Mouse (Mus musculus): ENCODE results near the gene Zfp335. TPM values are rescaled to one million over a fixed set of nuclear protein-coding genes. Genes with fewer than 3 reads are reported as not detected.
A peak's percentile ranks its signal among the peaks of the same experiment; 100 is the strongest.

Zfp335 gene
- 5.9 and 10.9 TPM in 2 replicates for polyA plus RNA-seq (2015; fragmentation: Nextera tagmentation; extraction: Ambion mirVana)

DNA sequence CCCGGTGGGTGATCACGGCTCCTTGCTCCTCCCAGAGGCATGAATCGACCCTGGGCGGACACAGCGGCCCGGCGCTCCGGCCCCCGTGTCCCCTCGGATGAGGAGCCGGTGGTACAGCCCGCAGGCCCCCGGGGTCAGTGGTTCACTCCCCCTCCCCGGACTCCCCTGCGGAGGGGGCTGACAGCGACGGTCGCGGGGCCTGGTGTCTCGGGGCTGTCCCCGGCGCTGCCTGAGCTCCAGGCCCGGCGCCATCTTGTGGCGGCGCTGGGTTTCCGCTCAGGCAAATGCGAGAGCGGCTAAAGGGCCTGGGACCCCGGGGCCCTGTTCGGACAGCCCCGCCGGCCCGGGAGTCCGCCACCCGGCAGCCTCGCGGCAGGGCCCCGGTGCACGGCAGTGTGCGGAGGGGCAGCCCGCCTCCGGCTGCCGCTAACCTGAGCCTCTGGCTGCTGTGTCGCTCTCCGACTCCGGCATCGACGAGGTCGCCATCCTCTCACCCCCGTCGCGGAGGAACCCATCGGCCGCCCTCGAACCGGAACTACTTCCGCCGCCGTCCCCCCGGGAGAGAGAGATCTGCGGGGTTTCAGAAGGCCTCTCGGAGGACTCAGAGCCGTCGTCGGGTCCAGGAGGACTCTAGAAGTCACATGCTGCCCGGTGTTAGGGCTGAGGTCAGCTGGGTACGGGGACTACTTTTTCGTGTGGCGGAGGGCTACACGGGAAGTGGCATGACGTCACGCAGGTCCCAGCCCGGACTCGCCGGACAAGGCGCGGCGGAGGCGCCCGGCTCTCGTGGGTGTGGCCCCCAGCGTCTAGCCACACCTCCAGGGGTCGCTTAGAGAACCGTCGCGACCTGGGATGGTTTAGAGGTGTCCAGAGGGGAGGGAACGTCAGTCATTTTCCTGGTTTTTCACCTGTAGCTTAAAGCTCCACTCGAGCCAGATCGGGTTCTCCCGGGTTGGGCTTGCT lies at the start of gene Zfp335:
Zfp335 (minus strand) TSS at position 672 of the 963 bp plus-strand sequence.
- Histone ChIP-seq H3K9me3 (replicated peaks) (0 out of 2 replicates have a peak, but pooled peaks cover under 1% of the 10 kb centered on the region), H3K27ac (peak within 1 kb of the TSS; percentile 98), H3K36me3 (peaks cover 30% of the 10 kb centered on the region), H3K27me3 (no peaks in the 10 kb centered on the region), H3K9ac (peak within 1 kb of the TSS; percentile 78), H3K4me1 (replicated peaks) (peaks cover 27% of the 10 kb centered on the region), H3K4me2 (peak within 1 kb of the TSS; percentile 82), H3K4me3 (peak within 1 kb of the TSS; percentile 71)
- WGBS = under 1% methylated on average over 91 of the region's 91 CpGs
- peak; percentile 91 for ATAC-seq (replicated peaks; ENCODE audit: insufficient number of reproducible peaks, insufficient read depth, low FRiP score, low read depth)

DNA sequence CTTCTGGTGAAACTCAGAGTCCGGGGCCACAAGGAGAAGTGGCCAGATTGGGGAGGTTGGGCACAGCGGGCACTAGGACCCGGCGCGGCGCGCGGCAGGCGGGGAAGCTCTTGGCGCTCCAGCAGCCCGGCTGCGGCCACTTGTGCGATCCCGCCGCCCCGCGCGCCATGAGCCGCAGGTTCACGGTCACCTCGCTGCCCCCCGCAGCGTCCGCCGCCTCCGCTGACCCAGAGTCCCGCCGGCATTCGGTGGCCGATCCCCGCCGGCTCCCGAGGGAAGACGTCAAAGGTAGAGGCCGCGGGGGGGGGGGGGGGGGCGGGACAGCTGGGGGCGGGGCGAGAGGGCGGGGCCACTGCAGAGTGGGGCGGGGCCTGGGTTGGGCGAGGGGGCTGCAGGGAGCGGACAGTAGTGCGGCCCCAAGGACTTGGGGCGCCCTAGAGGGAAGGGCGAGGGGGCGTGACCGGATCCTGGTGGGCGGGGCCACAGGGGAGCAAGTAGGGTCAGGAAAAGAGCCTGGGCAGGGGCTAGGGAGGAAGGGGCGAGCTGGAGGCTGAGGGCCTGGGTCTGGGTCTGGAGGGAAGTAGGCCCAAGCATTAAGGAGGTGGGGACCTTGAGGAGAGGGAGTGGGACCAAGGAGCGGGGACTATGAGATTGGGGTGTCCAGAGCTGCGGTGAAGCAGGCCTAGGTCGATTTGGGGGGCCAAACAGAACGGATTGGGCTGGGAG lies 49.3 kb upstream of the Zfp335 start, which contains the start of gene Slc12a5:
Slc12a5 (plus strand) TSS at position 87 of the 726 bp plus-strand sequence.
- peaks cover 46% of the 10 kb centered on the region for H3K27me3 ChIP-seq
- no peaks in the 10 kb centered on the region for H3K36me3 ChIP-seq
- peak within 1 kb of the TSS; percentile 78 for H3K4me2 ChIP-seq
- no peaks in the 10 kb centered on the region for H3K9me3 ChIP-seq (replicated peaks)
- ATAC-seq (replicated peaks; ENCODE audit: insufficient number of reproducible peaks, insufficient read depth, low FRiP score, low read depth) = peak; percentile 56
- H3K9ac ChIP-seq = peak within 1 kb of the TSS; percentile 36
- H3K4me1 ChIP-seq (replicated peaks) = peaks cover 12% of the 10 kb centered on the region
- under 1% methylated on average over 27 of the region's 54 CpGs for whole genome bisulfite sequencing
- H3K4me3 ChIP-seq = peak within 1 kb of the TSS; percentile 58
- H3K27ac ChIP-seq = no peak within 1 kb of the TSS

DNA sequence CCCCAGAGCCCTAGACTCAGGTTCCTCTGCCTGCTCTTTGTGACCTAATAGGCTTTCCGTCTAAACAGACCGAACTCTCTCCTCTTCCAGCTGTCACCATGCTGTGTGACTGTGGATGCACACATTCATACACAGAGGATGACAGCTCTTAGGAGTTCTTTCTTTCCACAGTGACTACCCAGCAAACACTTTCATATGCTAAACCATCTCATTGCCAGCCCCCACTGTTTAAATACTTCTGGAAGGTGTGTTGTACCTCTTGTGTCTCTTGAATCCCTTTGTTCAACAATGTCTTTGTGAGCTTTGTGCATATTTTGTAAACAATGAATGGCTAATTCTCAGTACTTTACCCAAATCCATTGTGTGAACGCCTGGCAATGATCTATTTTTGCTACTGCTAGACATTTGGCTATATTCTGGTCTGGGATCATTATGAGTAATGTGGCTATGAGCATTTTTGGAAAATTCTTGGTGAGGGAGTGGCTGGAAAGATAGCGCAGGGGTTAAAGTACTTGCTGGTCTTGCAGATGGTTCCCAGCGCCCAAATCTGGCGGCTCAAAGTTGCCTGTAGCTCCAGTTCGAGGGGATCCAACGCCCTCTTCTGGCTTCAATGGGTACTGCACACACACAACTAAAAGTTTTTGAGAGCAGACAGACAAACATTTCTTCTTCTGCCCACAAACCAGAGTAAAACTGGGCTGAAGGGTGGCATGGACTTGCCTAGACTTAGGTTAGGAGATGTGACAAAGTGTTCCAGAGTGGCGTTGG lies 46.2 kb upstream of the Zfp335 start:
- ATAC-seq (replicated peaks; ENCODE audit: insufficient number of reproducible peaks, insufficient read depth, low FRiP score, low read depth) = no peak
- H3K4me2 ChIP-seq = no peak overlapping the region
- 62% methylated on average over 9 of the region's 9 CpGs for WGBS
- peaks cover 46% of the 10 kb centered on the region for H3K27me3 ChIP-seq
- no peak overlapping the region for H3K9ac ChIP-seq
- H3K4me3 ChIP-seq = no peak overlapping the region
- H3K36me3 ChIP-seq = no peaks in the 10 kb centered on the region
- H3K27ac ChIP-seq = no peak overlapping the region
- no peaks in the 10 kb centered on the region for H3K9me3 ChIP-seq (replicated peaks)
- peaks cover 19% of the 10 kb centered on the region for H3K4me1 ChIP-seq (replicated peaks)

DNA sequence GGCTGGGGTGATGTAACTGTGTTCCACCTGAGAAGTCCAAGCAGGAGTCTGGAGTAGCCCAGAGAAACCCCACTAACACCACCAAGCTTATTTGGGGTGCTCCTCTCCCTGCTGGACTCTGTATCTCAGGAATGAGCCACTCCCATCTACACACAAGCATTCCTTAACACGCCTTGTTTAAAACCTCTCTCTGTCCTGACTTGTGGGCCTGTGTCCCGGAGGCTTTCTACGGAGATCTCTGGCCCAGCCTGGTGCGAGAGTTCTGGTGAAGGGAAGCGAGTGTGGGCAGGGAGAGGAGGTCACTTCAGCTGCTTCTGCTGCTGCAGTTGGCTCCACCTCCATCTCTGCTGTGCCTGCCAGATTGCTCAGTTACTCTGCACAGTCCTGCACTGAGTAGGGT lies 44.6 kb upstream of the Zfp335 start:
- no peaks in the 10 kb centered on the region for H3K36me3 ChIP-seq
- no peak overlapping the region for H3K4me2 ChIP-seq
- H3K4me1 ChIP-seq (replicated peaks) = peaks cover 14% of the 10 kb centered on the region
- ATAC-seq (replicated peaks; ENCODE audit: insufficient number of reproducible peaks, insufficient read depth, low FRiP score, low read depth) = no peak
- H3K27me3 ChIP-seq = peaks cover 51% of the 10 kb centered on the region
- 55% methylated on average over 5 of the region's 5 CpGs for WGBS
- H3K4me3 ChIP-seq = no peak overlapping the region
- H3K9ac ChIP-seq = no peak overlapping the region
- H3K9me3 ChIP-seq (replicated peaks) = no peaks in the 10 kb centered on the region
- no peak overlapping the region for H3K27ac ChIP-seq

DNA sequence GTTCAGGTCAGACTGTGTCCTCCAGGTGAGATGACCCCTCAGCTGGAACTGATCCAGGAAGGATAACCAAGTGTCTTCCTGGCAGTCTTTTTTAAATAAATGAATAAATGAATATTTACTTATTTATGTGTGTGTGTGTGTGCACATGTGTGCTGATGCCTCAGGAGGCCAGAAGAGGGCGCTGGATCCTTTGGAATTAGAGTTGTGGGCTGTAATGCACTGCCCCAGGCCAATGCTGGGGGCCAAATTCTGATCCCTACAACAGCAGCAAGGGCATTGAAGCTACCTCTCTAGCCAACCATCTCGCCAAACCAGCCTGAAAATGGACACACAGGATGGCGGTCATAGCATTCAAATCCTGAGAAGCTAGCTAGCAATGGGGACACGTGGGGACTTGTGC lies 44.2 kb upstream of the Zfp335 start:
- H3K4me2 ChIP-seq = no peak overlapping the region
- peaks cover 53% of the 10 kb centered on the region for H3K27me3 ChIP-seq
- peaks cover 9% of the 10 kb centered on the region; the same call in 1 of the 2 replicates for H3K4me1 ChIP-seq (replicated peaks)
- ATAC-seq (replicated peaks; ENCODE audit: insufficient number of reproducible peaks, insufficient read depth, low FRiP score, low read depth) = no peak
- H3K36me3 ChIP-seq = no peaks in the 10 kb centered on the region
- no peak overlapping the region for H3K4me3 ChIP-seq
- H3K9ac ChIP-seq = no peak overlapping the region
- H3K9me3 ChIP-seq (replicated peaks) = no peaks in the 10 kb centered on the region
- WGBS = 63% methylated on average over 4 of the region's 4 CpGs
- no peak overlapping the region for H3K27ac ChIP-seq

DNA sequence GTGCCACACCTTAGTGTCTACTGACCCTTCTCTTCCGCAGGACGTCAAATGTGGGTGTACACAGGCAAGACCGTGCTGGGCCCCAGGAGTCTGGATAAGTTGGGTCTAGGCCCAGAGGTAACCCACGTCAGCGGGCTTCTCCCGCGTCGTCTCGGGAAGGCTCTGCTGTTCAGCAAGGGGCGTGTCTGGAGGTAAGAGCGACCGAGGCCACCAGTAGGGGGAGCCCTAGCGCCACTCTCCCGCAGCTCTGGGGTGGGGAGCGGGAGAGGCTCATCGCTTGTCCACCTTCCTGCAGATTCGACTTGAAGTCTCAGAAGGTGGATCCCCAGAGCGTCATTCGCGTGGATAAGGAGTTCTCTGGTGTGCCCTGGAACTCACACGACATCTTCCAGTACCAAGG lies 41.7 kb upstream of the Zfp335 start:
- Histone ChIP-seq H3K4me2 (peak overlapping the region; percentile 36), H3K9me3 (replicated peaks) (no peaks in the 10 kb centered on the region), H3K27ac (no peak overlapping the region), H3K9ac (no peak overlapping the region), H3K36me3 (no peaks in the 10 kb centered on the region), H3K4me3 (no peak overlapping the region), H3K27me3 (peaks cover 75% of the 10 kb centered on the region), H3K4me1 (replicated peaks) (peaks cover 23% of the 10 kb centered on the region)
- ATAC-seq (replicated peaks; ENCODE audit: insufficient number of reproducible peaks, insufficient read depth, low FRiP score, low read depth) = peak; percentile 66
- under 1% methylated on average over 21 of the region's 21 CpGs for WGBS

DNA sequence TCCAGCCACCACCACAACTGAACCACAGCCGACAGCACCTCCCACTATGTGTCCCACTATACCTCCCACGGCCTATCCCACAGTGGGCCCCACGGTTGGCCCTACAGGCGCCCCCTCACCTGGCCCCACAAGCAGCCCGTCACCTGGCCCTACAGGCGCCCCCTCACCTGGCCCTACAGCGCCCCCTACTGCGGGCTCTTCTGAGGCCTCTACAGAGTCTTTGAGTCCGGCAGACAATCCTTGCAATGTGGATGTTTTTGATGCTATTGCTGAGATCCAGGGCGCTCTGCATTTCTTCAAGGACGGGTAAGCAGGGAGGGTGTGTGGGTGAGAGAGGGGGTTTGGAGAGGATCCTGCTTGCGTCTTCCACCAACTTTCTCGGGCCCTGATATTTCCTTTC lies 40.9 kb upstream of the Zfp335 start:
- H3K27me3 ChIP-seq = peaks cover 83% of the 10 kb centered on the region
- 36% methylated on average over 13 of the region's 13 CpGs for WGBS
- peaks cover 23% of the 10 kb centered on the region for H3K4me1 ChIP-seq (replicated peaks)
- H3K27ac ChIP-seq = no peak overlapping the region
- H3K4me3 ChIP-seq = no peak overlapping the region
- no peak overlapping the region for H3K4me2 ChIP-seq
- no peak for ATAC-seq (replicated peaks; ENCODE audit: insufficient number of reproducible peaks, insufficient read depth, low FRiP score, low read depth)
- no peaks in the 10 kb centered on the region for H3K9me3 ChIP-seq (replicated peaks)
- no peaks in the 10 kb centered on the region for H3K36me3 ChIP-seq
- H3K9ac ChIP-seq = no peak overlapping the region

DNA sequence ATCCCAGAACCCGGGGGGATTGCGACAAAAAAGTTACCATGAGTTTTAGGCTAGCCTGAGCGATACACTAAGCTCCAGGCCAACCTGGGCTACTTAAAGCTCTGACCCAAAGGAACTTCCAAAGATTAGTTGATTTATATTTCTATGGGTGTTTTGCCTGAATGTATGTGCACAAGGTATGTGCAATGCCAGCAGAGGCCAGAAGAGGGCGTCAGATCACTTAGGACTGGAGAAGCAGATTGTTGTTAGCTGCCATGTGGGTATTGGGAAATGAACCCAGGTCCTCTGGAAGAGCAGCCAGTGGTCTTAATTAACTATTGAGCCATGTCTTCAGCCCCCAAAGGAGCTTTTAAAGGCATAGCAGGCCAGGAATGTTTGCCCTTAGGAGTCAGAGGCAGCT lies 40.2 kb upstream of the Zfp335 start:
- 79% methylated on average over 4 of the region's 4 CpGs for WGBS
- Histone ChIP-seq H3K4me1 (replicated peaks) (peaks cover 23% of the 10 kb centered on the region), H3K27me3 (peaks cover 90% of the 10 kb centered on the region), H3K4me3 (no peak overlapping the region), H3K36me3 (no peaks in the 10 kb centered on the region), H3K9me3 (replicated peaks) (no peaks in the 10 kb centered on the region), H3K4me2 (no peak overlapping the region), H3K9ac (no peak overlapping the region), H3K27ac (no peak overlapping the region)
- no peak for ATAC-seq (replicated peaks; ENCODE audit: insufficient number of reproducible peaks, insufficient read depth, low FRiP score, low read depth)

DNA sequence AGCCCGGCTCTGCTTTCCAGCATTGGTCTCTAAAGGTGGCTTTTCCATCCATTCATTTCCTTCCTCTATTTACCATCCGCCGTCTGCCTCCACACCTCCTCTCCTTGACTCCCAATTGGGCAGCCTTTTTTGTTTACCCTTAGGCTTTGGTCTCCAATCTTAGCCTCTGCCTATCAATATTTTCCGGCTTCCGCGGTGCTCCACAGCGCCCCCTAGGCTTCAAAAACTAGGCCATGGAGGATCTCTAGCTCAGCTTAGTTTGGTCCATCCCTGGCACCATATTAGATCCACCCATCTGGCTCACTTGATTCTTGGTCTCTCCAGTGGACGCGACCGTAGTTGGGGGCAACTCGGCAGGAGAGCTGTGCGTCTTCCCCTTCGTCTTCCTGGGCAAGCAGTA lies 38.9 kb upstream of the Zfp335 start:
- 24% methylated on average over 13 of the region's 13 CpGs for whole genome bisulfite sequencing
- Histone ChIP-seq H3K27me3 (peaks cover 93% of the 10 kb centered on the region), H3K4me1 (replicated peaks) (peaks cover 23% of the 10 kb centered on the region), H3K9me3 (replicated peaks) (no peaks in the 10 kb centered on the region), H3K9ac (no peak overlapping the region), H3K4me3 (0 out of 2 replicates have a peak overlapping the region, but pooled peaks have one; percentile 3), H3K36me3 (no peaks in the 10 kb centered on the region), H3K4me2 (no peak overlapping the region), H3K27ac (no peak overlapping the region)
- no peak for ATAC-seq (replicated peaks; ENCODE audit: insufficient number of reproducible peaks, insufficient read depth, low FRiP score, low read depth)

DNA sequence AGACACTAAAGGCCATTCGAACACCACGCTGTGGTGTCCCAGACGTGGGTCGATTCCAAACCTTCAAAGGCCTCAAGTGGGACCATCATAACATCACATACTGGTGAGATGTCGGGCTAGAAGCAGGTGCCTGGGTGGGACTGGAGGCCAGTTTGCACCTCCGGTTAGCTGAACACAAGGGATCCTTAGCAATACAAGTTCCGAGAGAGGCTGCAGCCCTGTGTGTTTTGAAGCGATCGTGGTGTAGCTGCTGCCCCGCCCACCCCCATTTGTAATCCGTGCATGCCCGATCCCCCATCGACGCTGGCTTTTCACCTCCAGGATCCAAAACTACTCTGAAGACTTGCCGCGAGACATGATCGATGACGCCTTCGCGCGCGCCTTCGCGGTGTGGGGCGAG lies 37.4 kb upstream of the Zfp335 start:
- WGBS = 8% methylated on average over 25 of the region's 25 CpGs
- Histone ChIP-seq H3K4me1 (replicated peaks) (peaks cover 23% of the 10 kb centered on the region), H3K36me3 (no peaks in the 10 kb centered on the region), H3K4me2 (peak overlapping the region; percentile 50), H3K9ac (no peak overlapping the region), H3K27me3 (peaks cover 92% of the 10 kb centered on the region), H3K9me3 (replicated peaks) (no peaks in the 10 kb centered on the region), H3K4me3 (peak overlapping the region; percentile 27), H3K27ac (no peak overlapping the region)
- no peak for ATAC-seq (replicated peaks; ENCODE audit: insufficient number of reproducible peaks, insufficient read depth, low FRiP score, low read depth)

DNA sequence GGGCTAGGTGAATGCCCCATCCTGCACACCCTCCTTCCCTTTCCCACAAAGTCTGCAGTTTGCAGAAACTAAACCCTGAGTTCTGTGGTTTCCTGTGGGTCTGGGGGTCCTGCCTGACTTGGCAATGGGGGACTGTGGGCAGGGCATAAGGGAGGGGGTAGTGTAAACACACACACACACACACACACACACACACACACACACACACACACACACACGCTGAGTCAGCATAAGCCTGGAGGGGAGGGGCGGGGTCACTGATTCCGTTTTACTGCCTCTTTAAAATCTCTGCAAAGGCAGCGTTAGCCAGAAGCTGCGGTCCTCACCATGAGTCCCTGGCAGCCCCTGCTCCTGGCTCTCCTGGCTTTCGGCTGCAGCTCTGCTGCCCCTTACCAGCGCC lies 36.4 kb upstream of the Zfp335 start:
- H3K4me3 ChIP-seq = 0 out of 2 replicates have a peak overlapping the region, but pooled peaks have one; percentile 3
- no peak overlapping the region for H3K27ac ChIP-seq
- H3K4me1 ChIP-seq (replicated peaks) = peaks cover 18% of the 10 kb centered on the region
- peaks cover 82% of the 10 kb centered on the region for H3K27me3 ChIP-seq
- H3K36me3 ChIP-seq = no peaks in the 10 kb centered on the region
- H3K9ac ChIP-seq = no peak overlapping the region
- H3K4me2 ChIP-seq = no peak overlapping the region
- H3K9me3 ChIP-seq (replicated peaks) = no peaks in the 10 kb centered on the region
- WGBS = 7% methylated on average over 6 of the region's 7 CpGs
- ATAC-seq (replicated peaks; ENCODE audit: insufficient number of reproducible peaks, insufficient read depth, low FRiP score, low read depth) = no peak
